Mouse (Mus musculus): ENCODE measurements around the gene Armc7.
"Not testable (repeated sequence)": the region's sequence is repeated elsewhere in the genome, so short reads cannot be mapped to it uniquely, and the experiment has no call there.

Gene Armc7

DNA sequence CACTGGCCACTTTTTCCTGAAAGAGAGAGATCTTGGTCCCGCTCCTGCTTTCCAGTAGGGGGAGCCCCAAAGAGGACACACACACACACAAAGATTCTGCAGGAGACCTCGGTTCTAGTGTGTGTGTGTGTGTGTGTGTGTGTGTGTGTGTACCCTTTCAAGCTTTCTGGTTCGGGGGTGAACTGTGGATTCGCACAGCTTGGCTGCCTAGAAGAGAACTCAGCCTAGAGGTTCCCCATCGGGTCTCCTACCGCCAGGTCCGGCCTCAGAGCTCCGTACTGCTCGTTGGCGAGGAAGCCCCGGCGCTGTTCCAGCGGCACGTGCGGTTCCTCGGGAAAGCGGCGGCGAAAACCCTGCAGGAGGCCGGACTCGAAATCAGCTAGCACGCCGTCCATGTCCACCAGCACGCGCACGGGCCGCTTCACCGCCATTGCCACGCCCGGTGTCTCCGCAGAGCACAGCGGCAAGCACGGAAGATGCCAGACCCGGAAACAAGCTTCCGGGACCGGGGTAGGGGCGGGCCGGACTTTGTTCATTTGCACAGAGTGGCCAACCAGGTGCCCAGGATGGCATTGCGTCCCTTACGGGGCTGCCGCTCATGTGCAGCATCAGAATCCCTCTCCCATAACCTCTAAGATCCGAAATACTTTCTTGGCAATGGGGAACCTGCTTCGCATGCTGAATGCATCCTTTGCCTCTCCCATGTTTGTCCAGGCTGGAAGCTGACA, 16.1 kb downstream of the Armc7 start, which contains the start of gene Nt5c:
Gene Nt5c (minus strand): TSS at position 507 of the 728 bp plus-strand sequence.
- DNase-seq (ENCODE audit: low read depth, low spot score), result peak; percentile 58

DNA sequence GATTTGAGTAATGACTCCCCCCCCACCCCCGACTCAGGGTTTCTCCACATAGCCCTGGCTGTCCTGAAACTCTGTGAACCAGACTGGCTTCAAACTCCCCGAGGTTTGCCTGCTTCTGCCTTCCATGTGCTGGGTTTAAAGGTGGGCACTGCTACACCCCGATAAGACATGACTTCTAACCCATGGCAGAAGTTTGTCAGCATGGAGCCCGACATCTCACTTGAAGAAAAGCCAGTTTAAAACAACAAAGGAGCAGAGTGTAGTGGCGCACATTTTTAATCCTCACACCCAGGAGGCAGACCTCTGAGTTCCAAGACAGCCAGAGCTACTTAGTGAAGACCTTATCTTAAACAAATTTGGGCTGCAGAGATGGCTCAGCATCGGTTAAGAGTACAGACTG, 16.9 kb downstream of the Armc7 start:
- no peak for DNase-seq (ENCODE audit: low read depth, low spot score)

DNA sequence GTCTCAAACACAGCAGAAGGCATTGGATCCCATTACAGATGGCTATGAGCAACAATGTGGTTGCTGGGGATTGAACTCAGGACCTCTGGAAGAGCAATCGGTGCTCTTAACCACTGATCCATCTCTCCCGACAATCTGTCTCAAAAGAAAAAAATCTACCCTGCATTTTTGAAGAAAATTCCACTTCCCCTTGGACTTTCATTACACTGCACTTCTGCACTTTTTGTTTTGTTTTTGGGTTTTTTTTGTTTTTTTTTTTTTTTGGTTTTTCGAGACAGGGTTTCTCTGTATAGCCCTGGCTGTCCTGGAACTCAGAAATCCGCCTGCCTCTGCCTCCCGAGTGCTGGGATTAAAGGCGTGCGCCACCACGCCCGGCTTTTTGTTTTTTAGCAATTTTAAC, 21.1 kb downstream of the Armc7 start:
- DNase-seq (ENCODE audit: low read depth, low spot score), result not testable (repeated sequence)

DNA sequence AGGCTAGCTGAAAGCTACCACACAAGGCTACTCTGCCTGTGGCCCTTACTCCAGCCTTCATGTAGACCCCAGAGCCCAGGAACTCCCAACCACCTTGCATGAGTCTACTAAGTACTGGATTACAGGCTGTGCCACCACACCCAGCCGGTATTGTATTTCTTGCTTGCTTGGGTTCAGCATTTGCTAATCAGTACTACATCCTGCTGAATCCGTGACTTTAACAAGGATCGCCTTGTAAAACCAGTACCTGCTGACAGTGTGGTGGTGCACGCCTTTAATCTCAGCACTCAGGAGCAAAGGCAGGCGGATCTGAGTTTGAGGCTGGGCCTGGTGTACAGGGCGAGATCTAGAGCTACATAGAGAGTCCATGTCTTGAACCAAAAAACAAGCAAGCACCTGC, 27.2 kb downstream of the Armc7 start:
- no peak for DNase-seq (ENCODE audit: low read depth, low spot score)

DNA sequence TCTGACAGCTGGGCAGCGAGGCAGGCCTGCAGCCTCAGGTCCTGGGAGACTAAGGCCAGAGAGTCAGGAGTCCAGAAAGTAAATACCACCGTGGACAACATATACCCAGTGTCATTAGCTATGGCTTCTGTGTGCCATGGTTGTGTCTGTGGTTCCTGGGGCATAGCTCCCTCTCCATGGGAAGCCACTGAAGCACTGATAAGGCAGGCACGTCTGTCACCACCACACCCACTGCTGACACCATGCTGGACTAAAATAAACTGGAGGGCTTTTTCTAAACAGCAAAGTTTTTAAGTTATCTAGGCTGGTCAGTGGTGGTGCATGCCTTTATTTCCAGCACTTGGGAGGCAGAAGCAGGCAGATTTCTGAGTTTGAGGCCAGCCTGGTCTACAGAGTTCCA, 31.1 kb downstream of the Armc7 start:
- DNase-seq (ENCODE audit: low read depth, low spot score), result no peak

DNA sequence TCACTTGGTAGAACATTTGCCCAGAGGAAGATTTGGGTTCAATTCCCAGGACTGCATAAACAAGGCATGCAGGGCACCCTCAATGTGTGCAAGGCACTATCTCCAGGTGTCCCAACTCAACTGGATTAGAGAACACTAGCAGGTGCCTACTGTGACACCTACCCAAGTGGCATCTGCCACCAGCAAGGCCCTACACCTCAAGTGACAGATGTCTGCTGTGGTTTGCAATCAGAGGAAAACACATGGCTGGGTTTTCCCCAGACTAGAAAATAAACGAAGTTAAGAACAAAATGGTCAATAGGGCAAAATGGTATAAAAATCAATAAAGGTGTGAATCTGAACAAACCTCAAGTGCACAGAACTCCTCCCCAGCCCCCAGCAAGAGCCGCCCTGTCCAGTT, 32.6 kb downstream of the Armc7 start:
- DNase-seq (ENCODE audit: low read depth, low spot score), result no peak

DNA sequence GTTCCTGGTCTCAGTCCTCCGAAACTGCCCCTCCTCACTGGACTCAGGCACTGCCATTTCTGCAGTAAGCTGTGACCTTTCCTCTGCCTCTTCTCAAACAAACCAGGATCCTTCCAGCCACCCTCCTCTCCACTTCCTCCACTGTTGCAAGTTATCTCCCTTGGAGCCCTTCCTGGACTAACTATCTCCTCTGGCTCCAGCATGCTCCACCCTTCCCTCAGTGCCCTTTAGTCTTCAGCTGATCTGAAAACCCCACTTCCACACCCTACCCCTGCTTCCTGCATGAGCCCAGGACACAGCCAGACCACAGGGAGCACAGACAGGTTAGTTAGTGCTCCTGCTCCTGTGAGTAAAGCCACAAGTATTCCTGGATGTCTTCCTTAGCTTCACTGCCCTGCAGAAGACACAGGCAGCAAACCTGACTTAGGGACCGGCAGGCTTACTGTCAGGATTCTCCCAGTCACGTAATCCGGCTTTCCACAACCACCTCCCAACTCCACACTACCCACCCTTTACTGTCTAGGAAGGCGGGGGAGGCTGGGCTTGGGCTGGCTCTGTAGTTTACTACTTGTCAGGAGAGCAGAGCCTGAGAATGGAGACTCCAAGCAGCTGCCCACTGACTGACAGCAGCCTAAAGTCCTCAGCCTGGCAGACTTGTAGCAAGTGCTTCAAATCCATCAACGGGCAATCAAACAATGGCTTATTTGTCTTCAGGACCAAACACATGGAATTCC, 34.5 kb downstream of the Armc7 start:
- no peak for DNase-seq (ENCODE audit: low read depth, low spot score)

DNA sequence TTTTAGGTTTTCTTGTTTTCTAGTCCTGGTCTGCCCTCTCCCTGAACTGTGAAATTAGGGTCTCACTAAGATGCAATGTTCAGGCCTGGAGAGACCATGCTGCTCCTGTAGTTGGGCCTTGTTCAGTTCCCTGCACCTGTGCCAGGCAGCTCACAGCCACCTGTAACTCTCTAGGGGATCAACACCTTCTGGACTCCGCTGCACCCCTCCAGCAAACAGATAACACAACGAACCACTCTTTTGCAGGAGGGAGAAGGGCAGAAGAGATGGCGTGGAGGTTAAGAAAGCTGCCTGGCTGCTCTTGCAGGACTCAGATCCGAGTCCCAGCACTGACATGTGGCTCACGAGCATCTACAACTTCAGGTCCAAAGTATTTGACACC, 35.0 kb downstream of the Armc7 start:
- DNase-seq (ENCODE audit: low read depth, low spot score), result no peak

DNA sequence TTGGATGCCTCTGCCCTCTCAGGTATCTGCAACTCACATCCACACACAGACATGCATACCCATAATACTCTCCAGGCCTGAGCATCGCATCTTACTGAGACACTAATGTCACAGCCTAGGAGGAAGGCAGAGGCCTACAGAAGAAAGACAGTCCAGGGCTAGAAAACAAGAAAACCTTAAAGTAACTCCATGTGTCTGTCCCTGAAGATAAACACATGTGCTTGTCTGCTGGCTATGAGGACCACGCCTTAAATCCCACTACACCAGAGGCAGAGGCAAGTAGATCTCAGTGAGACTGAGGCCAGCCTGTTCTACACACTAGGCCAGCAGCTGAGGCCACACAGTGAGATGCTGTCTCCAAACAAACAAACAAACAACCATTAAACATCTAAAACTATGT, 35.7 kb downstream of the Armc7 start:
- DNase-seq (ENCODE audit: low read depth, low spot score), result no peak

DNA sequence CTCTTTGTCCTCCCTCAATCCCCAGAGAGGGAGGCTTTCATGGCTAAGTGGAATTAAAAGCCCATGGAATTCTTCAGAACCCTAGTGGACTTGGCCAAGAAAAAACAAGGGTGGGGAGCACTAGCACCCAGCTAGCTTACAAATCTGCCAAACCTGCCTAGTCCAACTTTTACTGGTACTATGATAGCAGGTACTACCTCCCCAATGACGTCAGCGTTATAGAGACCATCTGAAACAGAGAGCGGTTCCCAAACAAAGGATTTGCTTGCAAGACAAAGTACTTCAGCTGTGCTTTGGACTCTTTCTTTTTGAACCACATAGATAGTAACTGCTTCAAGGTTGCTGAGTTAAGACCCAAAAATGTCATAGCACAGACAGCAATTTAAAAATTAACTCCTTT, 36.5 kb downstream of the Armc7 start:
- DNase-seq (ENCODE audit: low read depth, low spot score), result no peak

DNA sequence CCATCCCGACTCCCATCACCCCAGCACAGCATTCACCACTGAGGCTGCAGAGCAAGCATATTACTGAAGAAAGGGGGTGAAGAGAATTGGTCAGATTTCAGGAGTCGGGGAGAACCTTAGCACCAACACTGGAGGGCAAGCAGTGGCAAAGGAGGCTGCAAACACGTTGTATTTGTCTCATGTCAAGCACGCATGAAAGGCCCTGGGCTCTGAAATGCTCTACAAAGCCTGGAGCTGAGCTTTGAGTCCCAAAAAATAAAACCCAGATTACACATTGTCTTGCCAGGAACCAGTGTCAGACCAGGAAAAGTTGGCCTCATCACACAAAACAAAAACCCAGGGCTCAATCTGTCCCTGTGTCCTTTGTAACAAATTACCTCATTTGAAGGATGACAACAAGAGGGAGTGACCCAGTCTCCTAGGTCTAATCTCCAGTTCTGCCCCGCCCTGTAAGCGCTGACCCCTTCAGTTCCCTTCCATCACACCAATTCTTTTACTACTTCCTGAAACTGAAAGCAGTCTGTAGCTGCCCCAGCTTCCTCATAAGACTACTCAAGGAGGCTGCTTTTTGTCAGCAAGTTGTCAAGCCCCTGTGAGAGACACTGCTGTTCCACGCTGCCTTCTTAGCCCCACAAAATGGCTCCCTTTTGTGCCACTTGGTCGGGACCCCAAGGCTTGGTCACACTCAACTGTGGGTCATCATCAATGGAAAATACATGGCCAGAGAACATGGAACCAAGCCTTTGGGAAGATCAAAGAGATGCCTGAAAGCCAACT, 37.1 kb downstream of the Armc7 start:
- DNase-seq (ENCODE audit: low read depth, low spot score), result peak; percentile 63

DNA sequence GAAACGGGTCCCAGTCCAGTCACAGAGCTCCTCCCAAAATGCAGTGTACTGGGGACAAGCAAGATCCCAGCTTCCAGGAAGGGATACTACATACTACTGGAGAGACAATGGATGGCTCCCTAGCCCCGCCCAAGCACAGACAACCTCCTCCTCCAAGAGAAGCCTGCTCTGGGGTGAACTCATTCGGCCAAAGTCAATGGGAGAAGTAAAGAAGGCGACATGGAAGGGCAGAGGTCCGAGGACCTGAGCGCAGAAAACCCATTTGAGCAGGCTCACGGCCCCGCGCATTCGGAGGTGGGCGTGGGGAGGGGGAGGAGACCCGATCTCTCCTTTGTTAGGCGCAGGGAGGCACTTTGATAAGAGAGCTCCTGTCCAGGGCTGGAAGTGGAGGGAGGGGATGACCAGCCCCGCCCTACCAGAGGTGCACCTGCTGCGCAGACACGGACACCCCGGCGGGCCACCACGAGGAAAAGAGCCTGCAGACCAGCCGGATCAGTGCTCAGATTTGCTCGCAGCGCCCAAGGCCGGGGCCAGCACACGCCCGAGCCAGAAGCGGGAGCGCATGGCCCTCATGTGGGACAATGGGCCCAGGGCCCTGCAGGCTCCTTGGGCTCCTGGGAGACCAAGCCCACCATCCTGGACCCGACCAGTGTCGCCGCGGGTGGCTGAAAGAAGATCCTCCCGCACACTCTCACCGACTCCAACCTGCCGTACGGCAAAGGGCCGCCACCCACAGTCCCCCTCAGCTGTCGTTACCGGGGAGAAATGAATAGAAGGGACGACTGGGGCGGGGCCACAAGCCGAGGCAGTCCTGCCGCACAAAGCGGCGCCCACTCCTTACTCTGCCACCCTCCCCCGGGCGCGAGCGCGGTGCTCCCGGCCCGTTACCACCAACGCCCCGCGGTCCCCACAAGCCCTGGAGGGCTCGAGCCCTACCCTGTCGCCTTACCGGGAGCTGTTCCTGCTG, 38.1 kb downstream of the Armc7 start:
- no peak for DNase-seq (ENCODE audit: low read depth, low spot score)

DNA sequence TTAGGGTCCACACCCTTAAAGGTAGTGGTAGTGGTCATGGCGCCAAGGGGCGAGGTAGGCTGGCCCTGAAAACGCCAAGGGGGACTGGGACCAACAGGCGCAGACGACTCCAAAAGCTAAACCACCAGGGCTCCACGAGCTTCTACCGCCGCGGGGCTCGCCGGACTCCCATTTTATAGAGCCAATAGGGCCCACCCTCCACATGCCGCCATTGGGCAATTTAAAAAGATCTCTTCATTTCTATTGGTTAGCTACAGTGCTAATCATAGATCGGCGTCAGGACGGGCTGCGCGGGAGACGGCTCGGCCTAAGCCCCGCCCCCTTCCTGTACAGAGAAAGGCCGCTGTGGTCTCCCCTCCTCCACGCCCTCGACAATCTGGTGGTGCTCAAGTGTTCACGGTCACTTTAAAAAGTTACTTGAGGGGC, 38.8 kb downstream of the Armc7 start, which contains the start of gene Jpt1:
Gene Jpt1 (minus strand): TSS at position 150 of the 426 bp plus-strand sequence.
- DNase-seq (ENCODE audit: low read depth, low spot score), result peak; percentile 98

DNA sequence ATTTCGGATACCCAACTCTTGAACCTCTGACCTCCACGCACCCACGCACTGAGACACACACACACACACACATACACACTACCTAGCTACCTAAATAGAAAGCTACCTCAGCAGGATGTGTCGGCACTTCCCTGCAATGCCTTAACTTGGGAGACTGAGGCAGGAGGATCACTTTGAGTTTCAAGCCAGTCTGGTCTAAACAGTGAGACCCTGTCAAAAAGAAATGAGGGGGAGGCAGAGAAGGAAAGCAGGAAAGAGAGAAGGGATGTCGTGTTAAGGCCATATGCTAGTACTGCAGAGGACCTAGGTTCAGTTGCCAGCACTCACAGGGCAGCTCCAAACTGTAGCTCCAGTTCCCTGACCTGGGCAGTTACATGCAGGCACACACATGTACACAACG, 39.6 kb downstream of the Armc7 start:
- no peak for DNase-seq (ENCODE audit: low read depth, low spot score)

DNA sequence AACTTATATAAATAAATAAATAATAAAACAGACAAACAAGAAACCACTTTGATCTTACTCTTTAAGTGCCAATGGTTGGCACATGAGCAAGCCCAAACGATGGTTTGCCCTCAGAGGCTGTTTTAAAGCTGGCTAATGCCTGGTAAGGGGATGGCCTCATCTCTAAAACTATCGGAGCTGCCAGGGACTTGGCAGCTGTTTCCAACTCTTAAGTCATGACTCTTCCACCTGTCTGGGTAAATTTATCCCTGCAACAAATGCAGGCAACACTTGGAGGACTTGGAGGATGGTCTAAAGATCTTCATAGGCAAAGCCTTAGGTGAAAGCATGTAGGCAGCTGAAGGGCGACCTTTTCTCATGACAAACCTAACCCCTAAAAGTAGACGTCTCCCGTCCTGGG, 41.5 kb downstream of the Armc7 start:
- DNase-seq (ENCODE audit: low read depth, low spot score), result peak; percentile 43

DNA sequence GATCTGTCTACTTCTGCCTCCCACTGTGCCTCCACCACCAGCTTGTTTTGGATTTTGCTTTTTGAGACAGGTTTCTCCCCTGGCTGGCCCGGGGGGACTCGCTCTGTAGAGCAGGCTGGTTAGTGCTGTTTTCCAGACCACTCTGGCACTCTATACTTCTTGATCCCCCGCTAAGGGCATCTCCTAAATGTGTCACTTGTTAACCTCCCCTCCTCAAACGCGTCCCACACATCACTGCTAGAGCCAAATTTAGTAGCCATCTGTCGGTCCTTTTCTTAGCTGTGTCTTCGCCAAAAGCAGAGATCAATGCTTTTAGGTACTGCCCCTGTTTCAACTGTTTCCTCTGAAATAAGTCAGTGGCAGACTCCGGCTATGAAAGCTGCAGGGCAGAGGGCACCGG, 43.2 kb downstream of the Armc7 start:
- no peak for DNase-seq (ENCODE audit: low read depth, low spot score)

DNA sequence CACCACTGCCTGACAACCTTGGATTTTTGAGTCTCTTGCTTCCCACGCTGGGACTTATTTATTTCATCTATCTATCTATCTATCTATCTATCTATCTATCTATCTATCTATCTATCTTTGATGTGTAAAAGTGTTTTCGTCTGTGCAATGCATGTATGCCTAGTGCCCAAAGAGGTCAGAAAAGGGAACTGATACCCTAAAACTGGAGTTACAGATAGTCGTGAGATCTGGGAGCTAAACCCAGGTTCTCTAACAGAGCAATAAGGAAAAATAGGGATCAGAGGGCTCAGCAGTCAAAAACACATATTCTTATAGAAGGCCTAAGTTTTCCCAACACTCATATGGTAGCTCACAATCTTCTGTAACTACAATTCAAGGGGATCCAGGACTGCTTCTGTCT, 44.1 kb downstream of the Armc7 start:
- DNase-seq (ENCODE audit: low read depth, low spot score), result no peak

DNA sequence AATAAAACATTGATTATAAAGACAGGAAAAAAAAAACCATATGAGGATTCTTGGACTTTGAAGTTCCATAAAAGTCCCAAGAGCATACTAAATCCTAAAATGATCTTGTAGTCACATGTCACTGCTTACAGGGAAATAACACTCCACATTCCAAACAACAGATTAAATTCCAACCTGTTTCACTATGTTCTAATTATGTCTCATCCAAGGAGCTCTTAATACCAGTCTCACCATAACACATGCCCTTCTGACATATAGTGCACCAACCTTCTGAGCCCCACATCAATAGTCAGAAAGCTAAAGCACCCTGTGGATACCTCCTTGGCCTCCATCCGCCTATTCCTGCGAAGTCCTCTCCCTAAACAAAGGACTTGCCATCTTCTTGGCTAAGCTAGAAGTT, 44.8 kb downstream of the Armc7 start:
- DNase-seq (ENCODE audit: low read depth, low spot score), result no peak

DNA sequence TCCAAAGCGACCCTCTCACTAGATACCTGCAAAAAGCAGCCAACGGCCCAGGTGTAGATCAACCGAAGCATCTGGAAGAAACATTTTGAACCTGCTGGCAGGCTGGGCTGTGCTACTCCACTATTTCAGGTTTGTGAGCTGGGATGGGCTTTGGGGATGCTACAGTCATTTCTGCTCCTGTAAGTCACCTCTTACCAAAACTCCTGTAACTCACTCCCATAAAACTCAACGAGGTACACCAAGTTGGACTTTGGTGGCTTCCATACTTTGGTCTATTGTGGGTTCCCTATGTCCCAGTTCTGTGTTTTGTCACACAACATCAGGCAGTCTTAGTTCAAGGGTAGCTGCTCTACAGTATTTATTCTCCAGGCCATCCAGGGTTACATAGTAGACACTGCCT, 45.6 kb downstream of the Armc7 start:
- DNase-seq (ENCODE audit: low read depth, low spot score), result no peak

DNA sequence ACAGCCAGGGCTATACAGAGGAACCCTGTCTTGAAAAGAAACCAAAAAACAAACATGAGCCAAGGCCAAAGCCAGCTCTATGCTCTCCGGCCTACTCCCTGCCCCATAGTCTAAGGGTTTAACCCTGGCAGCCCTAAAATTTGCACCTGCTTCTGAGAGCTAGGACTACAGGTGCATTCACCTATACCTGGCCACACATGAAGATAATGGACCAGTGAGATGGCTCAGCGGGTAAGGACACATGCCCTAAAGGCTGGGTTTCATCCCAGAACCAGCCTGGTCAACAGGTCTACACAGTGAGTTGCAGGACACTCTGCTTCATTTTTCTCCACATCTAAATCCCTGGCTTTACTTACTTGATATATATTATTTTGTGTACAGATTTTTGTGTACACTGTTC, 46.8 kb downstream of the Armc7 start:
- DNase-seq (ENCODE audit: low read depth, low spot score), result no peak

DNA sequence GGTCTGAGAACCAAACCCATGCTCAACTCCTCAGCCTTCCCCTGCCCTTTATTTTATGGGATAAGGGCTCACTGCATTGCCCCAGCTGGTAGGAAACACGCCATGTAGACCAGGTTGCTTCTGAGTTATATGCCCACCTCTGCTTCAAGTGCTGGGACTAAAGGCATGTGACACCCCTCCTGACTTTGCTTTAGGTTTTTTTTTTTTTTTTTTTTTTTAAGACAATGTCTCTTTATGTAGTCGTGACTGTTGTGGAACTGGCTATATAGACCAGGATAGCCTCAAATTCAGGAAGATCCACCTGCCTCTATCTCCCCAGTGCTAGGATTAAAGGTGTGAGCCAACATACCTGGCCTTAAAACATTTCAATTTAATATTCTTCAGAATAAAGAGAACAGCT, 47.2 kb downstream of the Armc7 start:
- DNase-seq (ENCODE audit: low read depth, low spot score), result no peak
